Mouse (Mus musculus): Measurements from ENCODE around the gene Prima1.

The Prima1 gene

GRCm38 (mm10) chr12:103226121-103226520 lies 15.8 kb downstream of the Prima1 start:
- no peak for DNase-seq (ENCODE audit: low read depth, low spot score)

GRCm38 (mm10) chr12:103223671-103224070 lies 18.3 kb downstream of the Prima1 start:
- DNase-seq (ENCODE audit: low read depth, low spot score), result no peak

- DNase-seq (ENCODE audit: low read depth, low spot score), result no peak
Observed at GRCm38 (mm10) chr12:103215877-103216610, 25.9 kb downstream of the Prima1 start.

GRCm38 (mm10) chr12:103214797-103215196 lies 27.2 kb downstream of the Prima1 start:
- DNase-seq (ENCODE audit: low read depth, low spot score), result no peak

GRCm38 (mm10) chr12:103214270-103214669 lies 27.7 kb downstream of the Prima1 start:
- DNase-seq (ENCODE audit: low read depth, low spot score), result no peak

- no peak for DNase-seq (ENCODE audit: low read depth, low spot score)
Observed at GRCm38 (mm10) chr12:103213591-103213990, 28.4 kb downstream of the Prima1 start.

- no peak for DNase-seq (ENCODE audit: low read depth, low spot score)
Observed at GRCm38 (mm10) chr12:103211078-103211477, 30.9 kb downstream of the Prima1 start.

- DNase-seq (ENCODE audit: low read depth, low spot score), result no peak
Observed at GRCm38 (mm10) chr12:103209581-103209980, 32.4 kb downstream of the Prima1 start.

- DNase-seq (ENCODE audit: low read depth, low spot score), result no peak
Observed at GRCm38 (mm10) chr12:103205561-103205960, 36.4 kb downstream of the Prima1 start.

- no peak for DNase-seq (ENCODE audit: low read depth, low spot score)
Observed at GRCm38 (mm10) chr12:103202592-103203544, 39.1 kb downstream of the Prima1 start.

GRCm38 (mm10) chr12:103192996-103193395 lies 49.0 kb downstream of the Prima1 start:
- DNase-seq (ENCODE audit: low read depth, low spot score), result no peak

- DNase-seq (ENCODE audit: low read depth, low spot score), result no peak
Observed at GRCm38 (mm10) chr12:103189771-103190170, 52.2 kb downstream of the Prima1 start.

- no peak for DNase-seq (ENCODE audit: low read depth, low spot score)
Observed at GRCm38 (mm10) chr12:103188223-103188622, 53.7 kb downstream of the Prima1 start.

GRCm38 (mm10) chr12:103187020-103187419 lies 54.9 kb downstream of the Prima1 start:
- DNase-seq (ENCODE audit: low read depth, low spot score), result no peak

GRCm38 (mm10) chr12:103183057-103183456 lies 58.9 kb downstream of the Prima1 start:
- DNase-seq (ENCODE audit: low read depth, low spot score), result peak; percentile 47

GRCm38 (mm10) chr12:103168892-103169291 lies 73.1 kb downstream of the Prima1 start:
- no peak for DNase-seq (ENCODE audit: low read depth, low spot score)

- DNase-seq (ENCODE audit: low read depth, low spot score), result no peak
Observed at GRCm38 (mm10) chr12:103164101-103165030, 77.6 kb downstream of the Prima1 start.

GRCm38 (mm10) chr12:103163596-103163995 lies 78.4 kb downstream of the Prima1 start:
- no peak for DNase-seq (ENCODE audit: low read depth, low spot score)

GRCm38 (mm10) chr12:103160721-103161120 lies 81.2 kb downstream of the Prima1 start:
- DNase-seq (ENCODE audit: low read depth, low spot score), result no peak

- no peak for DNase-seq (ENCODE audit: low read depth, low spot score)
Observed at GRCm38 (mm10) chr12:103159016-103159415, 82.9 kb downstream of the Prima1 start.

GRCm38 (mm10) chr12:103157129-103157910 lies 84.6 kb downstream of the Prima1 start:
- no peak for DNase-seq (ENCODE audit: low read depth, low spot score)
